Mouse (Mus musculus) thymus, adult 2 months (tissue): ENCODE data around the gene Nectin1.

ENCODE experiments used
- CTCF ChIP-seq: fragments of 200-500 bp; IDR thresholded peaks from 2 replicates; pipeline ENCODE4 v1.5.1; 2012; ENCODE audit warnings: mild to moderate bottlenecking, control low read depth, low read length, moderate library complexity, borderline replicate concordance; ENCODE audit not compliant: control insufficient read depth, poor library complexity, insufficient read depth; ENCODE audit errors: extremely low read depth
- POLR2A ChIP-seq: fragments of 200-500 bp; IDR thresholded peaks from 2 replicates; pipeline ENCODE4 v1.6.1; 2012; ENCODE audit warnings: mild to moderate bottlenecking, low read length, control low read depth, moderate library complexity; ENCODE audit not compliant: control insufficient read depth, poor library complexity, insufficient read depth; ENCODE audit errors: extremely low read depth

DNA sequence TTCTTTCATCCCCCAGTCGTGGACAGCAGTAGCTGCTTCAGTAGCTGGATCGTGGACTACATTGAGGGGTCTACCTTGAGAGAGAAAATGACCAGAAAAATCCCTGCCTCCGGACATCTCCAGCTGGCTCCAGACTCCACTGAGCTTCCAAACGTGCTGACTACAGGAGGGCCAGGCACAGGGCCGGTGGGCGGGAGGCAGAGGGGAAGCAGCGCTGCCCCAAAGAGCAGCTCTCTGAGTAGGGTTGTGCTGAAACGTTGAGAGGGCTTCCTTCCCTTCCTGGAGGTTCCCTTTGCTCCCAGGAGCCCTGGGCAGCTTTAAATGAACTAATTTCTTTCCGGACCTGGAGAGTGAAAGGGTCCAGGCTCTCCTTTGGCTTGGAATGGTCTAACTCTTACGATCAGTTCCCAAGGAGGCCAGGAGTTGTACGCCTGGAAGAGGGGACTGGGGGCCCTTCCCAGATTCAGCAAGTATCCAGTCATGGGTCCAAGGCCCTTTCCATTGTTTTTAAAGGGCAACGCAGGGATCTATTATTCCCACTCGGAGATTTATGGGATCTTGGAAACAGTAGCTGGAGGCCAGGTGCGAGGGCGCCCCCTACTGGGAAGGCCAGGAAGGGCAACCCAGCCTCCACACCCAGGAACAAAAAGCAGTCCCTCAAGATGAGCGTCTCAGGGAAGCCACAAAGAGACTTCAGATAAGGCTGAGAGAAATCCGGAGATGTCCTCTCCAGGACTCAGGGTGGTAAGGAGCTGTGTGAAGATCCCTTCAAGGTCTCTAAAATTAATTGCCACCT lies 102.1 kb downstream of the Nectin1 start:
- TF ChIP-seq CTCF (peak; percentile 79; the same call in 1 of the 2 replicates), POLR2A (no peak)
